Mouse (Mus musculus) midbrain, embryonic 11.5 days (tissue): ENCODE data around the gene Rfxank. TPM values are rescaled to one million over a fixed set of nuclear protein-coding genes. Genes with fewer than 3 reads are reported as not detected.

Experiments
- ATAC-seq: fragments of 200-750 bp; cut with Nextera tagmentation; 2 replicates; pipeline ENCODE4 v1.8.0; 2017; ENCODE audit warnings: moderate TSS enrichment, moderate library complexity; ENCODE audit not compliant: low FRiP score
- DNase-seq: peaks from one replicate; pipeline ENCODE4 v3.0.0; 2015; ENCODE audit warnings: low spot score; ENCODE audit errors: missing footprints
- H3K27ac ChIP-seq: fragments of 300-500 bp; sonication (generic); 2 replicates; pipeline ENCODE4 v1.5.1; 2014; ENCODE audit warnings: low read depth, low read length
- H3K27me3 ChIP-seq: fragments of 300-500 bp; sonication (generic); 2 replicates; pipeline ENCODE4 v1.6.1; 2014; ENCODE audit warnings: mild to moderate bottlenecking, low read length, moderate library complexity, mixed read lengths; ENCODE audit not compliant: control insufficient read depth, insufficient read depth
- H3K36me3 ChIP-seq: fragments of 300-500 bp; sonication (generic); 2 replicates; pipeline ENCODE4 v1.6.1; 2014; ENCODE audit warnings: mild to moderate bottlenecking, low read length, moderate library complexity, mixed read lengths; ENCODE audit not compliant: control insufficient read depth, insufficient read depth
- H3K4me1 ChIP-seq: fragments of 300-500 bp; sonication (generic); 2 replicates; pipeline ENCODE4 v1.6.1; 2014; ENCODE audit warnings: low read length; ENCODE audit not compliant: control insufficient read depth, insufficient read depth
- H3K4me2 ChIP-seq: fragments of 300-500 bp; sonication (generic); 2 replicates; pipeline ENCODE4 v1.6.1; 2014; ENCODE audit warnings: mild to moderate bottlenecking, moderate library complexity
- H3K4me3 ChIP-seq: fragments of 300-500 bp; sonication (generic); 2 replicates; pipeline ENCODE4 v1.5.1; 2014; ENCODE audit warnings: low read depth, low read length
- H3K9ac ChIP-seq: fragments of 300-500 bp; sonication (generic); 2 replicates; pipeline ENCODE4 v1.6.1; 2014; ENCODE audit warnings: low read length
- H3K9me3 ChIP-seq: fragments of 300-500 bp; sonication (generic); 2 replicates; pipeline ENCODE4 v1.6.1; 2016; ENCODE audit warnings: low read length; ENCODE audit not compliant: control insufficient read depth
- WGBS: fragments of 180-500 bp; shearing (Covaris S2); extraction: QIAGEN DNeasy Blood & Tissue Kit; methylation state at CpG from one replicate; pipeline ENCODE4 v1.1.7; 2014; 5-methylcytosine and 5-hydroxymethylcytosine counted together
- microRNA-seq: library from miRNA; unstranded; fragments of <30 nt; microRNA quantifications from one replicate; pipeline ENCODE4, GENCODE M21; 2017
- polyA plus RNA-seq: library from polyadenylated mRNA; unstranded; fragments of >200 nt; fragmentation: Nextera tagmentation; extraction: Ambion mirVana; gene quantifications from 2 replicates; pipeline ENCODE4 v1.2.1, GENCODE M21; 2014

Gene Rfxank
- polyA plus RNA-seq, 1 experiment from 2014 or later, result 10.8 TPM

GRCm38 (mm10) chr8:70084191-70085065 lies 54.5 kb downstream of the Rfxank start:
- WGBS, result 1% methylated on average over 70 of the region's 71 CpGs
- peaks cover 72% of the 10 kb centered on the region for H3K27me3 ChIP-seq

GRCm38 (mm10) chr8:70083285-70083684 lies 55.7 kb downstream of the Rfxank start, which contains the start of gene Hapln4:
Gene Hapln4 (plus strand): TSS chr8:70083457.
- H3K27ac ChIP-seq, result no peak within 1 kb of the TSS
- peak; percentile 31; the same call in 1 of the 2 replicates for ATAC-seq

More at GRCm38 (mm10) chr8:70084191-70085065, 54.5 kb downstream of the Rfxank start:
- H3K27ac ChIP-seq, result no peak overlapping the region
- H3K4me2 ChIP-seq, result peak overlapping the region; percentile 55
- ATAC-seq (peak; percentile 28), DNase-seq (peak; percentile 92)
- no peaks in the 10 kb centered on the region for H3K36me3 ChIP-seq
- peak overlapping the region; percentile 30; the same call in 1 of the 2 replicates for H3K9ac ChIP-seq
- peaks cover 22% of the 10 kb centered on the region for H3K4me1 ChIP-seq
- H3K9me3 ChIP-seq, result no peaks in the 10 kb centered on the region
- H3K4me3 ChIP-seq, result peak overlapping the region; percentile 33

GRCm38 (mm10) chr8:70081976-70082375 lies 57.0 kb downstream of the Rfxank start:
- Histone ChIP-seq H3K4me2 (no peak overlapping the region), H3K4me3 (no peak overlapping the region), H3K9ac (no peak overlapping the region), H3K36me3 (no peaks in the 10 kb centered on the region), H3K27me3 (peaks cover 48% of the 10 kb centered on the region), H3K27ac (no peak overlapping the region), H3K9me3 (no peaks in the 10 kb centered on the region), H3K4me1 (peaks cover 13% of the 10 kb centered on the region)
- DNase-seq, result peak; percentile 60
- WGBS, result 97% methylated on average over 2 of the region's 2 CpGs
- ATAC-seq, result no peak

More at GRCm38 (mm10) chr8:70083285-70083684, 55.7 kb downstream of the Rfxank start, which contains the start of gene Hapln4:
- Histone ChIP-seq H3K4me1 (peaks cover 20% of the 10 kb centered on the region), H3K9me3 (no peaks in the 10 kb centered on the region), H3K4me2 (peak within 1 kb of the TSS; percentile 55), H3K4me3 (peak within 1 kb of the TSS; percentile 33), H3K9ac (peak within 1 kb of the TSS; percentile 30; the same call in 1 of the 2 replicates), H3K27me3 (peaks cover 61% of the 10 kb centered on the region), H3K36me3 (no peaks in the 10 kb centered on the region)
- WGBS, result under 1% methylated on average over 26 of the region's 26 CpGs
- DNase-seq, result peak; percentile 94

Small RNAs within 50 kb of the gene (microRNA-seq; reads per million reads assigned to microRNA genes)
- 0.95 reads per million for gene Mir7066

Other genes starting within 250 kb of the Rfxank start
- 3.4 and 4.0 TPM in 2 replicates for gene Tssk6, start 237.0 kb downstream of the Rfxank start, polyA plus RNA-seq
- gene Ndufa13, start 236.6 kb downstream of the Rfxank start, polyA plus RNA-seq, result 167 and 172 TPM in 2 replicates
- 3.2 and 3.6 TPM in 2 replicates for gene Yjefn3, start 236.4 kb downstream of the Rfxank start, polyA plus RNA-seq
- gene Gatad2a, start 142.8 kb downstream of the Rfxank start, polyA plus RNA-seq, result 52.7 and 65.2 TPM in 2 replicates
- 46.2 and 49.3 TPM in 2 replicates for gene Mau2, start 96.4 kb downstream of the Rfxank start, polyA plus RNA-seq
- gene Sugp1, start 96.3 kb downstream of the Rfxank start, polyA plus RNA-seq, result 33.3 and 35.3 TPM in 2 replicates
- 0.95 and 1.6 TPM in 2 replicates for gene Tm6sf2, start 66.2 kb downstream of the Rfxank start, polyA plus RNA-seq
- gene Hapln4, start 55.7 kb downstream of the Rfxank start, polyA plus RNA-seq, result 0.04 and 0.22 TPM in 2 replicates
- gene Ncan, start 18.3 kb downstream of the Rfxank start, polyA plus RNA-seq, result 47.2 and 52.4 TPM in 2 replicates
- 14.3 and 16.9 TPM in 2 replicates for gene Nr2c2ap, start 7.8 kb downstream of the Rfxank start, polyA plus RNA-seq
- 37.4 and 41.3 TPM in 2 replicates for gene Borcs8, start 345 bp upstream of the Rfxank start, polyA plus RNA-seq
- gene Mef2b, start 557 bp upstream of the Rfxank start, polyA plus RNA-seq, result 0.23 and 0.40 TPM in 2 replicates
- gene Tmem161a, start 33.2 kb upstream of the Rfxank start, polyA plus RNA-seq, result 28.6 and 33.3 TPM in 2 replicates
- 1.6 and 2.1 TPM in 2 replicates for gene Slc25a42, start 73.2 kb upstream of the Rfxank start, polyA plus RNA-seq
- gene Sugp2, start 95.1 kb upstream of the Rfxank start, polyA plus RNA-seq, result 42.4 and 47.5 TPM in 2 replicates
- gene Armc6, start 95.3 kb upstream of the Rfxank start, polyA plus RNA-seq, result 27.3 and 31.1 TPM in 2 replicates
- gene Homer3, start 143.7 kb upstream of the Rfxank start, polyA plus RNA-seq, result 50.5 and 61.2 TPM in 2 replicates
- 45.7 and 49.7 TPM in 2 replicates for gene Ddx49, start 163.3 kb upstream of the Rfxank start, polyA plus RNA-seq
- 230 and 240 TPM in 2 replicates for gene Cope, start 163.4 kb upstream of the Rfxank start, polyA plus RNA-seq
- gene Cers1, start 176.6 kb upstream of the Rfxank start, polyA plus RNA-seq, result 5.5 and 7.0 TPM in 2 replicates
- gene Gdf1, start 190.7 kb upstream of the Rfxank start, polyA plus RNA-seq, result 0.43 and 1.3 TPM in 2 replicates
- gene Upf1, start 214.1 kb upstream of the Rfxank start, polyA plus RNA-seq, result 19.6 and 19.8 TPM in 2 replicates
- gene Comp, start 234.4 kb upstream of the Rfxank start, polyA plus RNA-seq, result 0.21 TPM in 1 of 2 replicates, not detected in the other